Mouse (Mus musculus): ENCODE data around the gene Olfr509.

- TF ChIP-seq CTCF (IDR thresholded peaks at IDR 0.05), result no peak
- no peak for TF ChIP-seq EP300 (IDR thresholded peaks at IDR 0.05)
Observed at GRCm38 (mm10) chr7:108614110-108614509, 37.6 kb downstream of the Olfr509 start.
